Mouse (Mus musculus) spleen, adult 10 weeks (tissue): ENCODE measurements around the gene 1700067K01Rik. TPM values are rescaled to one million over a fixed set of nuclear protein-coding genes. Genes with fewer than 3 reads are reported as not detected.

Experiments
- polyA plus RNA-seq: library from polyadenylated mRNA; stranded (reverse); fragments of 350-450 nt; fragmentation: Illumina TruSeq; extraction: RNeasy Lipid Tissue Mini Kit (QIAGEN cat#74804); gene quantifications from one replicate; pipeline ENCODE4 v1.2.3, GENCODE M21; 2015; ENCODE audit warnings: low replicate concordance; ENCODE audit not compliant: insufficient read depth

Gene 1700067K01Rik
- polyA plus RNA-seq: 0.57 TPM

GRCm38 (mm10) chr8:84001281-84002000 is at the start of gene 1700067K01Rik:
1700067K01Rik (plus strand) TSS chr8:84001502.

GRCm38 (mm10) chr8:83955106-83955957 is 46.0 kb upstream of the 1700067K01Rik start, which contains the start of the genes Gm10644 and Asf1b:
Gm10644 (minus strand) TSS chr8:83955205.
Asf1b (plus strand) TSS chr8:83955507.

GRCm38 (mm10) chr8:83972150-83973120 is 28.9 kb upstream of the 1700067K01Rik start, which contains the start of gene Prkaca:
Prkaca (plus strand) TSS chr8:83972993.

GRCm38 (mm10) chr8:83997511-83998141 is 3.7 kb upstream of the 1700067K01Rik start, which contains the start of gene Samd1:
Samd1 (plus strand) TSS chr8:83997672.

GRCm38 (mm10) chr8:84011705-84012498 is 10.6 kb downstream of the 1700067K01Rik start, which contains the start of gene 2210011C24Rik:
2210011C24Rik (minus strand) TSS chr8:84012171.

GRCm38 (mm10) chr8:84021096-84021495 is 19.8 kb downstream of the 1700067K01Rik start, which contains the start of gene Palm3:
Palm3 (plus strand) TSS chr8:84021471.

GRCm38 (mm10) chr8:84042066-84042947 is 41.0 kb downstream of the 1700067K01Rik start, which contains the start of gene Il27ra:
Il27ra (minus strand) TSS chr8:84042589.

GRCm38 (mm10) chr8:84044900-84045299 is 43.6 kb downstream of the 1700067K01Rik start, which contains the start of gene Rln3:
Rln3 (minus strand) TSS chr8:84045000.

Other genes starting within 250 kb of the 1700067K01Rik start
- 7.0 TPM for gene Adgrl1, start 101.4 kb upstream of the 1700067K01Rik start, polyA plus RNA-seq
- 1.3 TPM for gene Gm10644, start 46.3 kb upstream of the 1700067K01Rik start, polyA plus RNA-seq
- gene Asf1b, start 46.0 kb upstream of the 1700067K01Rik start, polyA plus RNA-seq: 20.3 TPM
- 31.7 TPM for gene Prkaca, start 28.5 kb upstream of the 1700067K01Rik start, polyA plus RNA-seq
- gene Samd1, start 3.8 kb upstream of the 1700067K01Rik start, polyA plus RNA-seq: 27.6 TPM
- gene 2210011C24Rik, start 10.7 kb downstream of the 1700067K01Rik start, polyA plus RNA-seq: not detected
- 0.30 TPM for gene Palm3, start 20.0 kb downstream of the 1700067K01Rik start, polyA plus RNA-seq
- 60.8 TPM for gene Il27ra, start 41.1 kb downstream of the 1700067K01Rik start, polyA plus RNA-seq
- not detected for gene Rln3, start 43.5 kb downstream of the 1700067K01Rik start, polyA plus RNA-seq
- gene Gm10643, start 63.6 kb downstream of the 1700067K01Rik start, polyA plus RNA-seq: 2.0 TPM
- gene Rfx1, start 65.3 kb downstream of the 1700067K01Rik start, polyA plus RNA-seq: 10.4 TPM
- 17.1 TPM for gene Dcaf15, start 103.3 kb downstream of the 1700067K01Rik start, polyA plus RNA-seq
- 4.2 TPM for gene Podnl1, start 124.5 kb downstream of the 1700067K01Rik start, polyA plus RNA-seq
- 5.1 TPM for gene Cc2d1a, start 146.4 kb downstream of the 1700067K01Rik start, polyA plus RNA-seq
- 0.68 TPM for gene 4930432K21Rik, start 146.5 kb downstream of the 1700067K01Rik start, polyA plus RNA-seq
- not detected for gene Nanos3, start 183.7 kb downstream of the 1700067K01Rik start, polyA plus RNA-seq
- 1.9 TPM for gene Zswim4, start 235.6 kb downstream of the 1700067K01Rik start, polyA plus RNA-seq
- gene D8Ertd738e, start 248.2 kb downstream of the 1700067K01Rik start, polyA plus RNA-seq: 66.9 TPM